Mouse (Mus musculus): Measurements from ENCODE around the gene Cxcl13. TPM values are rescaled to one million over a fixed set of nuclear protein-coding genes. Genes with fewer than 3 reads are reported as not detected.
"Not testable (repeated sequence)": the region's sequence is repeated elsewhere in the genome, so short reads cannot be mapped to it uniquely, and the experiment has no call there.

Cxcl13 gene
- polyA plus RNA-seq, 1 experiment: 1.8 TPM

- no peak overlapping the region for H3K4me3 ChIP-seq (ENCODE audit: insufficient read depth, low read depth, low read length)
- 80% methylated on average over 3 of the region's 3 CpGs for WGBS
- DNase-seq: no peak
- H3K4me1 ChIP-seq (ENCODE audit: control insufficient read depth, insufficient read depth, low read length): no peaks in the 10 kb centered on the region
- TF ChIP-seq CTCF (conservative IDR thresholded peaks at IDR 0.05; ENCODE audit: insufficient read depth, insufficient read length, low read depth, low read length) (no peak), POLR2A (IDR thresholded peaks at IDR 0.05; ENCODE audit: low read depth, low read length) (no peak)
- H3K27ac ChIP-seq (ENCODE audit: insufficient read depth, low read depth, low read length): no peak overlapping the region
- no peaks in the 10 kb centered on the region for H3K36me3 ChIP-seq (ENCODE audit: control insufficient read depth, insufficient read depth, low read length)
- no peaks in the 10 kb centered on the region for H3K27me3 ChIP-seq (replicated peaks; ENCODE audit: control insufficient read depth, insufficient read depth, low read length)
Observed at GRCm38 (mm10) chr5:95948641-95949040, 8.1 kb upstream of the Cxcl13 start.

GRCm38 (mm10) chr5:95949946-95950701 is 6.6 kb upstream of the Cxcl13 start:
- H3K27me3 ChIP-seq (replicated peaks; ENCODE audit: control insufficient read depth, insufficient read depth, low read length): no peaks in the 10 kb centered on the region
- peak; percentile 53 for DNase-seq
- no peak overlapping the region for H3K4me3 ChIP-seq (ENCODE audit: insufficient read depth, low read depth, low read length)
- 19% methylated on average over 19 of the region's 19 CpGs for WGBS
- H3K36me3 ChIP-seq (ENCODE audit: control insufficient read depth, insufficient read depth, low read length): no peaks in the 10 kb centered on the region
- TF ChIP-seq CTCF (conservative IDR thresholded peaks at IDR 0.05; ENCODE audit: insufficient read depth, insufficient read length, low read depth, low read length) (peak; percentile 47), POLR2A (IDR thresholded peaks at IDR 0.05; ENCODE audit: low read depth, low read length) (no peak)
- no peaks in the 10 kb centered on the region for H3K4me1 ChIP-seq (ENCODE audit: control insufficient read depth, insufficient read depth, low read length)
- H3K27ac ChIP-seq (ENCODE audit: insufficient read depth, low read depth, low read length): no peak overlapping the region

- Histone ChIP-seq H3K4me1 (ENCODE audit: control insufficient read depth, insufficient read depth, low read length) (no peaks in the 10 kb centered on the region), H3K27ac (ENCODE audit: insufficient read depth, low read depth, low read length) (no peak overlapping the region), H3K27me3 (replicated peaks; ENCODE audit: control insufficient read depth, insufficient read depth, low read length) (no peaks in the 10 kb centered on the region; the same call in 1 of the 2 replicates), H3K4me3 (ENCODE audit: insufficient read depth, low read depth, low read length) (no peak overlapping the region), H3K36me3 (ENCODE audit: control insufficient read depth, insufficient read depth, low read length) (no peaks in the 10 kb centered on the region)
- DNase-seq: no peak
- WGBS: 35% methylated on average over 2 of the region's 2 CpGs
- TF ChIP-seq POLR2A (IDR thresholded peaks at IDR 0.05; ENCODE audit: low read depth, low read length) (no peak), CTCF (conservative IDR thresholded peaks at IDR 0.05; ENCODE audit: insufficient read depth, insufficient read length, low read depth, low read length) (no peak)
Observed at GRCm38 (mm10) chr5:95964940-95965339, 8.2 kb downstream of the Cxcl13 start.

DNA sequence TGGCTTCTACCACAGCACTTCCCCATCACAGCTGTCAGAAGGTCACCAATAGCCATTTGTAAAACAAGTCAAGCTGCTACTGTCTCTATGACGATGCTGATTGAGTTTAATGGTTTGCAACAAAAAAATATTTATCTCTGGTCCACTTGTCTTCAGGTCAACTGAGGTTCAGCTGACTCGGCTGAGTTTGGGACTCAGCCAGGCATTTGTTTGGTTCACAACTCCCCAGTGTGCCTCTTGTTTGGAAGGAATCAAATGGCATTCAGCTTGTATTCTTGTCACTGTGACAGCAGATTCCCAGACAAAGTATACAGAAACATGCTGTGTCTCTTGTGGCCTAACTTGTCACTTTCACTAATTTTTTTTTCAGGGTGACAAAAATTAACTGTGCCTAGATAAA is 9.9 kb downstream of the Cxcl13 start:
- H3K27me3 ChIP-seq (replicated peaks; ENCODE audit: control insufficient read depth, insufficient read depth, low read length): no peaks in the 10 kb centered on the region; the same call in 1 of the 2 replicates
- no peak for DNase-seq
- TF ChIP-seq CTCF (conservative IDR thresholded peaks at IDR 0.05; ENCODE audit: insufficient read depth, insufficient read length, low read depth, low read length): no peak

GRCm38 (mm10) chr5:95970845-95971244 is 14.1 kb downstream of the Cxcl13 start:
- H3K4me1 ChIP-seq (ENCODE audit: control insufficient read depth, insufficient read depth, low read length): no peaks in the 10 kb centered on the region
- peak; percentile 62 for DNase-seq
- no peaks in the 10 kb centered on the region; the same call in none of the 2 replicates for H3K27me3 ChIP-seq (replicated peaks; ENCODE audit: control insufficient read depth, insufficient read depth, low read length)
- no peaks in the 10 kb centered on the region for H3K36me3 ChIP-seq (ENCODE audit: control insufficient read depth, insufficient read depth, low read length)
- no peak overlapping the region for H3K27ac ChIP-seq (ENCODE audit: insufficient read depth, low read depth, low read length)
- WGBS: 39% methylated on average over 6 of the region's 6 CpGs
- TF ChIP-seq CTCF (conservative IDR thresholded peaks at IDR 0.05; ENCODE audit: insufficient read depth, insufficient read length, low read depth, low read length): no peak
- no peak for TF ChIP-seq POLR2A (IDR thresholded peaks at IDR 0.05; ENCODE audit: low read depth, low read length)
- no peak overlapping the region for H3K4me3 ChIP-seq (ENCODE audit: insufficient read depth, low read depth, low read length)

More for the DNA sequence above, 9.9 kb downstream of the Cxcl13 start:
- WGBS: 21% methylated on average over 2 of the region's 2 CpGs
- no peak overlapping the region for H3K4me3 ChIP-seq (ENCODE audit: insufficient read depth, low read depth, low read length)
- no peak overlapping the region for H3K27ac ChIP-seq (ENCODE audit: insufficient read depth, low read depth, low read length)
- no peaks in the 10 kb centered on the region for H3K4me1 ChIP-seq (ENCODE audit: control insufficient read depth, insufficient read depth, low read length)
- H3K36me3 ChIP-seq (ENCODE audit: control insufficient read depth, insufficient read depth, low read length): no peaks in the 10 kb centered on the region

GRCm38 (mm10) chr5:95972208-95972607 is 15.5 kb downstream of the Cxcl13 start:
- Histone ChIP-seq H3K4me1 (ENCODE audit: control insufficient read depth, insufficient read depth, low read length) (no peaks in the 10 kb centered on the region), H3K27ac (ENCODE audit: insufficient read depth, low read depth, low read length) (no peak overlapping the region), H3K36me3 (ENCODE audit: control insufficient read depth, insufficient read depth, low read length) (no peaks in the 10 kb centered on the region), H3K27me3 (replicated peaks; ENCODE audit: control insufficient read depth, insufficient read depth, low read length) (no peaks in the 10 kb centered on the region; the same call in none of the 2 replicates), H3K4me3 (ENCODE audit: insufficient read depth, low read depth, low read length) (no peak overlapping the region)
- 74% methylated on average over 3 of the region's 3 CpGs for WGBS
- DNase-seq: no peak
- TF ChIP-seq CTCF (conservative IDR thresholded peaks at IDR 0.05; ENCODE audit: insufficient read depth, insufficient read length, low read depth, low read length): no peak
- TF ChIP-seq POLR2A (IDR thresholded peaks at IDR 0.05; ENCODE audit: low read depth, low read length): no peak

DNA sequence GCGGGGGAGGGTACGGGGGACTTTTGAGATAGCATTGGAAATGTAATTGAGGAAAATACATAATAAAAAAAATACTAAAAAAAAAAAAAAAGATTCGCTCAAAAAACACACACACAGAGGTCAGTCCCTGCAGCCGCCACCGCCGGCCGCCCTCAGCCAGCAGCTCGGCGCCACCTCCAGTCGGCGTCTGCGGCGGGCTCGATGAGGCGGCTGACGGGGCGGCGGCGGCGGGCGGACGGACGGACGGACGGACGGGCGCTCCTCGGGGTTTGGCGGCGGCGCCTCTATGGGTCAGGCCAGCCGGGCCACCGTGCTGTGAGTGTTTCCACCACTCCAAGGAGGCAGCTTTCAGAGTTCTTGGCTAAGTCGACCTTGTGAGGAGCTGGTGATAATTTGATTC is 17.1 kb downstream of the Cxcl13 start:
- DNase-seq; H3K4me3 ChIP-seq (ENCODE audit: insufficient read depth, low read depth, low read length); H3K36me3 ChIP-seq (ENCODE audit: control insufficient read depth, insufficient read depth, low read length); H3K27ac ChIP-seq (ENCODE audit: insufficient read depth, low read depth, low read length); H3K27me3 ChIP-seq (replicated peaks; ENCODE audit: control insufficient read depth, insufficient read depth, low read length); H3K4me1 ChIP-seq (ENCODE audit: control insufficient read depth, insufficient read depth, low read length): not testable (repeated sequence)
- WGBS: 39% methylated on average over 34 of the region's 34 CpGs

Data from kidney, adult 2 months (tissue).